Mouse (Mus musculus): Measurements from ENCODE around the gene Sp3.
"Not testable (repeated sequence)": the region's sequence is repeated elsewhere in the genome, so short reads cannot be mapped to it uniquely, and the experiment has no call there.

The Sp3 gene

DNA sequence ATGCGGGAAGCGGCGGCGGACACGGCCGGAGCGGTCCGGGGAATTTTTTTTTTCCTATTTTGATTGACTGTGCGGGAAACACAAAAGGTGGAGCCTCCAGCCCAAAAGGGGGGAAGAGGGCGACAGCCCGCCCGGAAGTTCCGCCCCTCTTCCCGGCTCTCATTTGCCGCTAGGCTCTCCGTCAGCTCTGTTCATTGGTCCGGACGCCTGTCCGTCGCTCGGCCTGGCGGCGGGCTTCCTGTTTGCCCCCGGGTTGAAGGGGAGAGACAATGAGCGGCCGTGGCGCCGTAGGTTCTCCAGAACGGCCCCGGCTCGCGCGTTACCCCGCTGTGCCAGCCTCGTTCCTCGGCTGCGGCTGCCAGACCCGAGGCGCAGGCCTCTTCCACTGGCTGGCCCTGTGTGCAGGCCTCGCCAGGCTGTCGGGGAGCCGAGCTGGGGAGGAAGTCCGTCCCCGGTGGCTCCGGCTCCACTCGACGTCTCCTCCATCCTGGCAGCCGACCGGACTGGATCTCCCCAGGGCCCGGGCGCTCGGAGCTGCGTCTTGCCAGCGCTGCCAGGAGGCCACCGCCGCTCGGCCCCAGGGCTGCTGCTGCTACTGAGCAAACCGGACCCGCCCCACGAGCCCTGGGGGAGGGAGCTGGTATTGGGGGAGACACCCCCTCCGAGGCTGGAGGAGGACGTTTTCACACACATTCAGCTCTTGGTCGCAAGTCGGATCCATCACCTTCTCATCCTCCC lies at the start of gene Sp3:
Sp3 (minus strand) TSS at position 110 of the 738 bp plus-strand sequence.
- peak; percentile 90 for DNase-seq (ENCODE audit: low read depth)

DNA sequence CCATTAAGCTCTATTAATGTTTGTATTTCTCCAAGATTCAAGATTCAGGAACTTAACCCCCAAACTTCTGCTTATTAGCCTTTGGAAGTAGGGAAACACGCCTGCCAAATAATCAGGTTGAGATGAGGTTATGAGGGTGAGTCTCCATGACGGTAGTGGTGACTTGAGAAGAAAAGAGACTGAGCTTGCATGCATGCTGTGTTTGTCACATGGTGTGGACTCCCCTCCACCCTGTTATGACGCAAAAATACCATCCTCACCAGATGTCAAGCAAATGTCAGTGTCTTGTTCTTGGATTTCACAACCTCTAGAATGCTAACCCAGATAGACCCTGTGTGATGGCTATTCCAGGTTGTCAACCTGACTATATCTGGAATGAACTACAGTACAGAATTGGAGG lies 49.6 kb upstream of the Sp3 start:
- DNase-seq (ENCODE audit: low read depth), result no peak

DNA sequence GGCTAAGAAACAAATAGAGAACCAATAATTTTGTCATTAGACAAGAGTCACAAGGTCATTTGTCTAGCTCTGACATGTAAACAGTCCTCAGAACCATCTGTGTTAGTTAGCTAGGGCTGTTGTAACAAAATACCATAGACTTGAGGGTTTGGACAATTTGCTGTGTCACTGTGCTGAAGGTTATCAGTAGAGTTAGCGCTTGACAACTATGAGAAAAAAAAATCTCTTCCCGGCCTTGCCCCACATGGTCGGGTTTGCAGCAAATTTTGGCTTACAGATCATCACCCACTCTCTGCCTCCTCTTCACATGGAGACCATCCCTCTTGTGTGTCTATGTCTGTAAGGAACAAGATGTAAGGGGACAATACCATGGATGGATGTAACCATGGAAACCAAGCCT lies 47.8 kb upstream of the Sp3 start:
- no peak for DNase-seq (ENCODE audit: low read depth)

DNA sequence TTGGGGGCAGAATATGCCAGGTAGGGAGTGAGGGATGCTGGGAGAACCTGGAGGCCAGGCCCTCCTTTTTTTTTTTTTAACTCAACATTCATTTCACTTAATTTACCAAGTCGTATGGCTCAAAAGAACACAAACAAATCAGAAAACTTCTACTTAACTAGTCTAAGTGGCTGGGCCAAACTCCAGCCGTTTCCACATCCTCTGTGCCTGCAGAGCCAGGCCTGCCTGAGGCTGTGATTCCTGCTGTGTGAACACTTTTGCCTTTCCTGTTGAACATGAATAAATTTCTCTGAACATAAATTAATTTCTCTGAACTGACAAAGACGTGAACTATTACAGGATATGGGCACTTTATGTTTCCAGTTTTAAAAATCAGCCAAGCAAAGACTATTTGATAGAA lies 46.9 kb upstream of the Sp3 start:
- no peak for DNase-seq (ENCODE audit: low read depth)

DNA sequence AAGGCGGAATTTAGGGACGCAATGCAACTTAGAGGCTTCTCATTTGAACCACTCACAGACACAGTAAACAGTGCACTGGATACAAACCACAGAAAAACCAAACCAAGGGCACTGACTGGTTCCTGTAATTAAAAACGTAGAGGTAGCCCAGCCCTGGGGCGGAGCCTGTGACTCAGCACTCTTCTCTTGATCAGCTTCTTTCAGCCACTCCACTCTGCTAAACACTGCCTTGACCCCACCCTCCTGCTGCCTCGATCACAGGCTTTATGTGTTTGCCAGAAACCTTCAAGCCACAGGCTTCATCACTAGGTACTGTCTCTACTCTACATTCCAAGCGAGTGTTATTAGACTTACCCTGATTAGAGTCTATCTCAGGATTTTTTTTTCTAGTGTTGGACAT lies 43.6 kb upstream of the Sp3 start:
- peak; percentile 59 for DNase-seq (ENCODE audit: low read depth)

DNA sequence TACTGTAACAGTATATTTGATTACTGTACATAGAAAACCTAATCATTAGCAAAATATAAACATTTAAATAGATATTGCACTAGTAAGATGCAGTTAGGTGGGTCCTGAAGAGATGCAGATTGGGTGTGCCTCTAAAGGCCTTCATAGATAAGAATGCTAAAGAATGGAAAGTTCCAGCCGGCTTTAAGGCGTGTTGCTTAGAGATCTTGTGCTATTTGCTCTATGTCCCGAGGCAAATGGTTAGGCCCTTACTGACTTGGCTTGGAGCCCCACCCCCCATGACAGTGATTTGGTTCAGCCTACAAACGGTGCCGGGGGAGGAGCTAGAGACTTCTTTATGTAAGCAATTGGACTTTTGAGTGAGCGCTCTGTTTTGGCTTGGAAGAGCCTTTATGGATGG lies 40.8 kb upstream of the Sp3 start:
- no peak for DNase-seq (ENCODE audit: low read depth)

DNA sequence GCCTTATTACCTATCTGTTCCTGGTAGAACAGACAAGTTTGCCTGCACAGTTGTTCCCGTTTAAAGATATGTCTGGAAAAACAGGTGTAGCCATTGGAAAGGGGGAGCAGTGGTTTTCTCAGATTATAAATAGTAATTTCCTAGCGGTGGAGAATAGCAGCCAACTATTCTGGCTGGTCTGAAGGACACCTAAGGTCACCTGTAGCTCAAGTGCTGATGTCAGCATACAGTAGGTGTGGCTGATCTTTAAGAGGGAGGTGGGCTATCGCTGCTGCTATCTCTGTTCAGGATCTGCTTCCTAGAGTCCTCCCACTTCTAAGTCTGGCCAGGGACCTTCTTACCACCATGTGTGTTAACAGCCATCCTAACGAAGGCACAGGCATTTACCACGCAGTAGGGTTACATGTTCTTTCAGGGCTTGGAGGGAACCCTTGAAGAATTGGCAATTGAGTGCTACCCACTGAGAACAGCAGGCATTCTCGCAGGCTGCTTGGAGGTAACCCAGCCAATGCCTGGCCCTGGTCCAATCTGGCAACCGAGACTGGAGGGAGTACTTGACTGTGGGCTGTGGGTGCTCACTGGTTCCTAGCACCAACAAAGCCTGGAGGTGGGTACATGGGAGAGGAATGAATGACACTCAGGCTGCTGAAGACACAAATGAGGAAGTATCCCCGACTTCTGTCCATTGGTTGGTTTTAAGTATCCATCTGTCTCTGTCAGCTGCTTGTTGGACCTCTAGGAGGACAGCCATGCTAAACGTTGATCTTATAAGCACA lies 39.3 kb upstream of the Sp3 start:
- no peak for DNase-seq (ENCODE audit: low read depth)

DNA sequence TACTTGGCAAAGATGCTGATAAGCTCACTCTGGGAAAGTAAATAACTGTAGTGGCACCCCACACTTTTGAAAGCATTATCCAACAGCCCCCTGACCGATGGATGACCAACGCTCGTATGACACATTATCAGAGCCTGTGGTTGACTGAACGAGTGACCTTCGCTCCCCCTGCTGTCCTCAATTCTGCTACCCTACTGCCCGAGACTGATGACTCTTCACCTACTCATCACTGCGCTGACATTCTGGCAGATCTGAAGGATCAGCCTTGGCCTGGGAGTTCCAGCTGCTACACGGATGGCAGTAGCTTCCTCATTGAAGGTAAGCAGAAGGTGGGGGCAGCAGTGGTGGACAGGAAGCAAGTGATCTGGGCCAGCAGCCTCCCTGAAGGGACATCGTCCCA lies 33.8 kb upstream of the Sp3 start:
- not testable (repeated sequence) for DNase-seq (ENCODE audit: low read depth)

DNA sequence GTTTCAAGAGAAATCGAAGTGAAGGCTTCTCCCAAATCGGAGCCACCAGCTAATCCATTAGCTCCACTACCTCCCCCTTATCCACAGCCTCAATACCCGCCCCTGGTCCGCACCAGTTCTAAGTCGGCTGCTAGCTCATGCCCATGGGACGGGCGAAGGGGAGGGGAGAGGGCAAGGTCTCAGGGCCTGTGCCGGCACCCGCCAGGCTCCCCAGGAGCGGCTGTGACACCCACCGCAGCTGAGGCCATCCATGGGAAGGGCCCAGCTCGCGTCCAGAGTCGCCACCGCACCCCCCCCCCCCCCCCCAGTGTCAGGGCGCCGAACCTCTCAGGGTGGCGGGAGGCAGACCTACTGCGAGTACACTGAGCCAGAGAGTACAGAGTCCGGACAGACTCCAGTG lies 32.4 kb upstream of the Sp3 start:
- no peak for DNase-seq (ENCODE audit: low read depth)

DNA sequence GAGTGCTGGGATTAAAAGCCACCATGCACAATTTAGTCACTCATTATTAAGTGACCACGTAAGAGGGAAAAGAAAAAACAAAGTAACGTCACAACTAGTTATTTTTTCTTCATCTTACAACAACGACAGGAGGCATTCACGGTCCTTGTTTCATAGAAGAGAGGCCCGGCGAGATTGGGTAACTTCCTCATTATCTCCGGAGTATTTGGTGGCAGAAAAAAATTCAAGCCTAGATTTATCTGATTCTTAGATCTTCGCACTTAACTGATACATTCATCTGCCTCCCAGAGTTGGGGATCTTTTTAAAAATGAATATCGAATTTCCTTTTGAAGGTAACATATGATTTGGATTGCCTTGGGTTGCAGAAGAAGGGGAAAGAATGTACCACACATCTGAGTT lies 27.2 kb upstream of the Sp3 start:
- no peak for DNase-seq (ENCODE audit: low read depth)

DNA sequence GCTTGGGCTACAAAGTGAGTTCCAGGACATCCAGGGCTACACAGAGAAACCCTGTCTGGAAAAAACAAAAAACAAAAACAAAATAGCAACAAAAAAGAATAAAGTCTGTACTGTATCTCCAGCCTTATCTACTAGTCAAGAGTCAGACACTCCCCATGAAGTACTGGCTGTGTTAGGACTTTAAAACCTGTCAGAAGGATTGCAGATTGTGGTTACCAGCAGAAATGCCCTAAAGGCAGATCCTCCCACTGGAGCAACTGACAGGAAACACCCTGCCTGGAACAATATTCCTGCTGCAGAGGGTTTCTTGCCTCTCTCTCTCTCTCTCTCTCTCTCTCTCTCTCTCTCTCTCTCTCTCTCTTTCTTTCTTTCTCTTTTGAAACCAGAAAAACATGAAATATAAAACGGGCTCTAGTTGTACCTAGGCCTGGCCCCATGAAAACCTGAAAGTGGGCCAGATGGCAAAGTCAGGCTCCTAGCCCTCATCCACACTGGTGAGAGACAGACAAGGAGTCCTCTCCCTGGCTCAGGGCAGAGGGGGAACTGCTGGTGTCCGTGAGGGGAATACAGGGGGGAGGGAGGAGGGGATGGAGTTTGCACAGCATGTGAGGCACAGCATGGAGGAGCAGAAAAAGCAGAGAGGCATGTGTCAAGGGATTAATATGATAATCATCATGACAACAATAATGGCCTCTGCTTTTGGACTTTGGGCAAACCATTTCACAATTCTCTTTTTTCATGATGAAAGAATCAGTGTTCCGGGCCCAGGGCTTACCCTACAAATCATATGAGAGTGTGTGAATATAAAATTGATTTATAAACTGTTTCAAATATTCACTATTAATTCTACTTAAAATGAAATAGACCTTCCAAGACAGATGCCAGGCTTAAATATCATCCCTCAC lies 25.6 kb upstream of the Sp3 start:
- no peak for DNase-seq (ENCODE audit: low read depth)

DNA sequence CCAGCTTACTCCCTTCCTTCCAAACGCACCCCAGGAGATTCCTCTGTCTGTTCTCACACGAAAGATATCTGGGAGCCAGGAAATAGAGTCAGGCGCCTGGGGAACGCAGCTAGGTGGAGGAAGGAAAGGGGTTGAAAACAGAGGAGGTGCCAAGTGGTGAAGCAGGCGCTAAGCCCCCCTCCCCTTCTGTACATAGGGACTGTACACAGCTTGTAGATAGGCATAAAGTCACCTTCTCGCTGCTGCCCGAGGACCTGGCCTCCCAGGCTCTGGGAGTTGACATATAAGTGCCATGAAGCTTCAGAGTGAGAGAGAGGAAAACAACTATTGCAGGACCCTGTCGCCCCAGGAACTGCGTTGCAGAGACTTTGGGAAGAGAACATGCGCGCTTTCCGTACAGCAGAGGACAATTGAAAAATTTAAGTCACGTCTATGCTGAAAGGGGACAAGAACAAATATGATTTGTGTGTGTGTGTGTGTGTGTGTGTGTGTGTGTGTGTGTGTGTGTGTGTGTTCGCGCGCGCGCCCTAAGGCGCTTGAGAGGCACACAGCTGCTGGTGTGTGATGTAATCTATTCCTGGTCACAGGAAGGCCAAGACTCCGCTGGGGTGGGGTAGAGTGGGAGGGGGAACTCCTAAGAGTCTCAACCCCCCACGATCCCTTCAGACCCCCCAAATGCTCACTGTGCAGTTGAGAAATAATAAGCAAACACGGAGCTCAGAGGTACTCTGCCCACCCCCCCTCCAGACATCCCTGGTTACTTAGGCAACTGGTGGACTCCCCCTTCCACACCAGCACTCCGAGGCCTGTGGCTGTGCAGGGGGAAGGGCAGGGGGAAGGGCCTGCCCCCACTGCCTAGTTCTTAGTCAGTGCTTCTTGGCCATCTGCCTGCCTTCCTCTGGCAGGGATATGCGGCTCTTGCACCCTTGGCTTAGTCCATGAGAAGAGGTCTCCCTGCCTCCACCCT lies 23.8 kb upstream of the Sp3 start:
- DNase-seq (ENCODE audit: low read depth), result no peak

DNA sequence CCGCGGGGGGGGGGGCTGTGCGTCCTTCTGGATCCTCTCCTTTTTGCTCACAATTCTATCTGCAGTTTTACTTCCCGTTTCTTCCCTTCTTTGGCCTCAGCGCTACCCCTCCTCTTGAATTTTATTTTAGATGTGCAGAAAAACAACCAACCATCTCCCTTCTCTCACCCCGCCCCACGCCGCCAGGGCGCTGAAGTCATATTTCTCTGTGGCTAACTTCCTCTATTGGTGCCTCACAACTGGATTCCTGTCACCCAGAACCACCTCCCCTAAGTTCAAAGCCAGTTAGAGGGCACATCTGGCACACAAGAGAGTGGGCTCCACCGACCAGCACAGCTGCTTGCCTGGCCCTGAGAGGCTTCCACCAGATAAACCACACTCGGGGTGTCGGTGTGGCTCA lies 22.8 kb upstream of the Sp3 start:
- DNase-seq (ENCODE audit: low read depth), result peak; percentile 74

DNA sequence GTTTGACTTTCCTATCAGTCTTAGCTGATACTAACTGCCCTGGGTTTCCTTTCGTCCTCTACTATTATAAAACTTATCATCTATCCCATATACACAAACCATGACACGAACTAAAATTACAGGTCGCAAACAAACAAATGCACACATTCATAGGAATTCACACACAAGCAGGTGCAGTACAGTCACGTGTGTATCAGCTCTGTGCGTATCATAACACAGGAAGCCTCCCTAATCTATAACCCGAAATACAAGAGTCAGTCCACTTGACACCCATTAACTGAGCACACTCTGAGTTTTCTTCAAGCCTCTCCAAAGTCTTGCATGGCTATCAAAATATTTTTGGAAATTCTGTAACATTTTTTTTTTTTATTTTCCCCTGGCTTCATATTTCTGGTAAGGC lies 22.2 kb upstream of the Sp3 start:
- no peak for DNase-seq (ENCODE audit: low read depth)

DNA sequence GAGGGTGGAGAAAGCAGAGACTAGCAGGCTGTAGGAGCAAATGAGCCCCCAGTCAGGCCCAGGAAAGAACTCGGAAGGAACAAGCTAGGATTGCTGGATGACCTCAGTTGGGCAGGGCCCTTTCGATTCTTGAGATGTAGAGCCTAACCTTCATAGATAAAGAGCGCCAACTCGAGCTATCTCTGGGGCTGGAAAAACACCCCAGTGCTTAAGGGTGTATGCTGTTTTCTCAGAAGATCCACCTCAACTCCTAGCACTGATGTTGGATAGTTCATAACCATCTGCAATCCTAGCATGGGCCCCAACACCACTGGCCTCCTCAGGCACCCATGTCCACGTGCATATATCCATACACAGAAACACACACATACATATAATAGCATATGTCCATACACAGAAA lies 21.7 kb upstream of the Sp3 start:
- DNase-seq (ENCODE audit: low read depth), result no peak

DNA sequence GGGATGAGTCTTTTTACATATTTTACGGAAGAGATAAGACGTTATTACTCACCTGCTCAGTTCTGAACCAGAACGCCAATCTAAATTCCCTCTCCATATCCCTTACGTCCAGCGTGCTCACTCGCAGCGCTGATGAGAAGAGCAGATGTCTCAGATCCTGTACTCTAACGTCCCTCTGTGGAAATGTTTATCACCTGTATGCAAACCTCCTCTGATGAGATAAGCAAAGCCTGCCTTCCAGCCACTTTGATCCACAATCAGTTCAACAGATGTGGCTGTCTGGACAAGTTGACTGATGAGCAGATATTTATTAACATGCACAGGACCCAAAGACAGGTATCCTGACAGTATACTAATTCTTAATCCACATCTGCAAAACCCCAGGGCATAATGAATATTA lies 19.9 kb upstream of the Sp3 start:
- DNase-seq (ENCODE audit: low read depth), result no peak

DNA sequence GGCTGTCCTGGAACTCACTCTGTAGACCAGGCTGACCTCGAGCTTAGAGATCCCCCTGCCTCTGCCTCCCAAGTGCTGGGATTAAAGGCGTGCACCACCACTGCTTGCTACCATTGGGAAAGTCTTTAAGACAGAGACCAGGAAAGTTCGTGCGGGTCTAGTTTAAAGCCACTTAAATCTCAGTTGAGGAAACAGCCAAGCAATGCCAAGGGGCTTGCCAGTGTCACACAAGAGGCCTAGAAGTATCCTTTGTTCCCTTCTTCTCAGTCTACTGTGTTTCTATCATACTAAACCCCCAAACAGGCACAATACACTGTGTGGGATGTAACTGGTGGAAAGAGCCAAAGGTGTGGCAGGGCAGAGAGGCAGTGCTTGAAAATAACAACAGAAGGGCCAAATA lies 17.3 kb upstream of the Sp3 start:
- no peak for DNase-seq (ENCODE audit: low read depth)

DNA sequence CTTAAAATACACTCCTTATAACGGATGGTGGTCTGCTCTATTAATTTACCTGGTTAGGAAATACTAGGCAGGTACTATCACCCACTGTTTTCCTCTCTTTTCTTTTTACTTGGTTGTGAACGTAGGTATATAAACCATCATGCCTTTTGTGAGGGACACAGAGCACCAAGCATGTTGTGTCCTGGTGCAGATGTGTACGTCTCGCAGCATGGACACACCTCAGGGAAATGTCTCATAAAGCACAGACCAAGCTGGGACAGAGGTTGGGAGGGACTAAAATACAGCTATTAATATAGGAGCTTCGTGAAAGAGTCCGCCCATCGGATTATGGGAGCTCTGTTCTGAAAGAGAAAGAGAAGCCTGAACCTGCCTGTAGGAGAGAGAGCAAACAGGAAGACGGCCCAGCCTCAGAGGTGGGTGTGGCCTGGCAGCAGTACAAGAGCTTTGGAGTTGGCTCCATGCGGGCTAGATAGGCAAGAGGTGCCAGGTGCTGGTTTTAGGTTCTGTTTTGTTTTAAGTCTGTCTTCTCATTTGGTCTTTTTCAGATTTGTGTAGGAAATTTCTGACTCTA lies 16.6 kb upstream of the Sp3 start:
- no peak for DNase-seq (ENCODE audit: low read depth)

DNA sequence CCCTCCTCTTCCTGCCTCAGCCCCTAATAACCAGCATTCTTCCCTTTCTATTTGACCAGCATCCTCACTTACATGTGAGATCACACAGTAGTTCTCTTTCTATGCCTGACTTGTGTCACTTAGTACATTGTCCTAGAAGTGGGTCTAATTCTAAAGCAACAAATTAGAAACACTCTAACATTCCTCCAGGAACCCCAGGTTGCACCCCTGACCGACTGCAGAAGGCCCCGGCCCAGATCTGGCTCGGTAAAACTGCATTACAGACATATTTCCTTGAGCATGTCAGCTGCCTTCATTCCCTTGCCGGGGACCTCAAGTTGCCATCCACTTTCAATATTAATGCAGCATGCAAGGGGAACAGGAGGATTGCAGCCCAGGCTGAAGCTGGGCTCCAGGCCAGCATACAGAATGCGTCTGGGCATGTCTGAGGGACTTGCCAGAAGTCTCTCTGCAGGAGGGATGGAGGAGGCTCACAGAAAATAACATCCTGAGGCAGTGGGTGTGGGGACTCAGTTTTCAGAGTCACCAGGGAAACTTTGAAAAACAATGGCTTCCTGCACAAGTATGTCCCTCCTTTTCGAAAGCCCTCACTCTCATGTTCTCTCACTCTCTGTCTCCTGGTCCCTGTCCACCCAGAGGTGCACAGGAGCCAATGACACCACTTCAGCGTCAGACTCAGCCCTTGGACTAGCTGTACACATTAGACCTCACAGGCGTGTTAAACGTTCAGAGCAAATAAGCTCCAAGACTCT lies 15.3 kb upstream of the Sp3 start:
- no peak for DNase-seq (ENCODE audit: low read depth)

DNA sequence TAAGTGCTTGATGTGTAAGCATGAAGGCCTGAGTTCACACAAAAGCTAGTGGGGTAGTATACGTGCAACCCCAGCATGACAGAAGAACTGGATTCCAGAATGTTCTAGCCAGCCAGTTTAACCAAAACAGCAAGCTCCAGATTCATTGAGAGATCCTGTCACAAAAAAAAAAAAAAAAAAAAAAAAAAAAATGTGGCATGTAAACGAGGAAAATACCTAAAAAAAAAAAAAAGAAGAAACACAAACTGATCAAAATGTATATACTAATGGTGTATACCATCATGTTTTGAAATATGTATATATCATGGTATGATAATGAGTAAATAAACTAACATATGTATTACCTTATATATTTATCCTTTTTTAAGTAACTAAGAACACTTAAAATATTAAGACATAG lies 13.9 kb upstream of the Sp3 start:
- DNase-seq (ENCODE audit: low read depth), result no peak

Measured in c-Kit-positive CD71-negative TER-119-negative erythroid progenitor cells, embryonic 14.5 days (primary cell).